Mouse (Mus musculus) lung, adult 10 weeks (tissue): Measurements from ENCODE around the gene Mgat4b. TPM values are rescaled to one million over a fixed set of nuclear protein-coding genes. Genes with fewer than 3 reads are reported as not detected.

Source experiments
- polyA plus RNA-seq: library from polyadenylated mRNA; stranded (reverse); fragments of 350-450 nt; fragmentation: Illumina TruSeq; extraction: RNeasy Lipid Tissue Mini Kit (QIAGEN cat#74804); gene quantifications from one replicate; pipeline ENCODE4 v1.2.3, GENCODE M21; 2014; ENCODE audit warnings: low read depth, low replicate concordance; ENCODE audit not compliant: insufficient read depth

Mgat4b gene
- 42.6 TPM for polyA plus RNA-seq

GRCm38 (mm10) chr11:50210505-50211151, at the start of gene Mgat4b, which contains the start of gene Sqstm1:
Mgat4b (plus strand) TSS chr11:50210890.
Sqstm1 (minus strand) TSS chr11:50210827.

DNA sequence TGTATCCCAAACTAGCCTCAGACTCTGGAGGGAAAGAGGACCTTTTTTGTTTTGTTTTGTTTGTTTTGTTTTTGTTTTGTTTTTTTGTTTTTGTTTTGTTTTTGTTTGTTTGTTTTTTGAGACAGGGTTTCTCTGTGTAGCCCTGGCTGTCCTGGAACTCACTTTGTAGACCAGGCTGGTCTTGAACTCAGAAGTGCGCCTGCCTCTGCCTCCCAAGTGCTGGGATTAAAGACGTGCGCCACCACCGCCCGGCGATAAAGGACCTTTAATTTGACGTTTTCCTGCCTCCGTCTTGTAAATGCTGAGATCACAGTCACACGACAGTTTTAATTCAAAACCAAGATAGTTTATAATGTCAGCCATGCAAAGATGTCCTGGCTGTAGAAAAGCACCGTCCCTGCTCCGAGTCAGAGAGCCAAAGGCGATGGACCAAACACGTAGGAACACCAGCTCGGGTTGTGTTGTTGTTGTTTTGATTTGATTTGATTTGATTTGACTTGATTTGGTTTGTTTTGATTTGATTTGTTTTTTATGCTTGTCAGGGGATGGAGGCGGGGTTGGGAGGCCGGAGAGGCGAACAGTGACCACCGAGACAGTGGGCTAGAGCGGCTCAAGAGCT, 36.5 kb upstream of the Mgat4b start, which contains the start of gene Mrnip:
TSS of gene Mrnip (plus strand) at position 334 of the 619 bp plus-strand sequence.

GRCm38 (mm10) chr11:50238324-50238723, 27.6 kb downstream of the Mgat4b start, which contains the start of gene Ltc4s:
Ltc4s (minus strand) TSS chr11:50238616.

Other genes with a start within 250 kb of the Mgat4b start
- gene Rnf130, start 185.5 kb upstream of the Mgat4b start, polyA plus RNA-seq: 83.0 TPM
- 25.9 TPM for gene Tbc1d9b, start 79.5 kb upstream of the Mgat4b start, polyA plus RNA-seq
- 4.0 TPM for gene Mrnip, start 36.4 kb upstream of the Mgat4b start, polyA plus RNA-seq
- 272 TPM for gene Sqstm1, start 63 bp upstream of the Mgat4b start, polyA plus RNA-seq
- 41.3 TPM for gene Ltc4s, start 27.7 kb downstream of the Mgat4b start, polyA plus RNA-seq
- gene Maml1, start 81.4 kb downstream of the Mgat4b start, polyA plus RNA-seq: 8.0 TPM
- gene Canx, start 114.8 kb downstream of the Mgat4b start, polyA plus RNA-seq: 89.9 TPM
- not detected for gene Cby3, start 143.6 kb downstream of the Mgat4b start, polyA plus RNA-seq
- gene Hnrnph1, start 166.1 kb downstream of the Mgat4b start, polyA plus RNA-seq: 211 TPM
- gene Rufy1, start 220.2 kb downstream of the Mgat4b start, polyA plus RNA-seq: 16.7 TPM